Mouse (Mus musculus) regulatory T cell (primary cell): ENCODE data around the gene Cfap73.

Source experiments
- in situ Hi-C: fragments of 300-600 bp; cut with MboI, MseI; formaldehyde crosslinking; loops from one replicate; pipeline ENCODE4 v1.15.1; 2025; ENCODE audit warnings: high pct_unique_total_duplicates

The Cfap73 gene

DNA sequence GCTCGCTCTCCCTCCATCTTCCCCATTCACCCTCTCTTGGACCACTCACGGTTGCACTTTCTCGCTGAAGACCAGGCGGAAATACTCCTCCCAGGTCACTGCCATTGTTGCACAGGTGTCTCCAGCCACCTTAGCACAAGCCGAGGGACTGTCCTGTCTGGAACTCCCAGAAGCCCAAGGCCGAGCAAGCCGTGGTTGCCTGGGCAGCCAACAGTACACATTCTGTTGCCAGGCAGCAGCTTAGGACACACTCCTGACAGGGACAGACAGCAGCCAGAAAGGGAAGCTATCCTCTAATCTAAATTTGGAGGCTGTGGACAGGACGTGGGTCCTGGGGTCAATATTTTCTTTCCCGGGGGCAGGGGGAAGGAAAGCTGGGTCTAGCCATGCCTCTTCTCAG is at the start of gene Cfap73:
TSS of gene Cfap73 (minus strand) at position 105 of the 400 bp plus-strand sequence.
- in situ Hi-C loops = no loop called here

DNA sequence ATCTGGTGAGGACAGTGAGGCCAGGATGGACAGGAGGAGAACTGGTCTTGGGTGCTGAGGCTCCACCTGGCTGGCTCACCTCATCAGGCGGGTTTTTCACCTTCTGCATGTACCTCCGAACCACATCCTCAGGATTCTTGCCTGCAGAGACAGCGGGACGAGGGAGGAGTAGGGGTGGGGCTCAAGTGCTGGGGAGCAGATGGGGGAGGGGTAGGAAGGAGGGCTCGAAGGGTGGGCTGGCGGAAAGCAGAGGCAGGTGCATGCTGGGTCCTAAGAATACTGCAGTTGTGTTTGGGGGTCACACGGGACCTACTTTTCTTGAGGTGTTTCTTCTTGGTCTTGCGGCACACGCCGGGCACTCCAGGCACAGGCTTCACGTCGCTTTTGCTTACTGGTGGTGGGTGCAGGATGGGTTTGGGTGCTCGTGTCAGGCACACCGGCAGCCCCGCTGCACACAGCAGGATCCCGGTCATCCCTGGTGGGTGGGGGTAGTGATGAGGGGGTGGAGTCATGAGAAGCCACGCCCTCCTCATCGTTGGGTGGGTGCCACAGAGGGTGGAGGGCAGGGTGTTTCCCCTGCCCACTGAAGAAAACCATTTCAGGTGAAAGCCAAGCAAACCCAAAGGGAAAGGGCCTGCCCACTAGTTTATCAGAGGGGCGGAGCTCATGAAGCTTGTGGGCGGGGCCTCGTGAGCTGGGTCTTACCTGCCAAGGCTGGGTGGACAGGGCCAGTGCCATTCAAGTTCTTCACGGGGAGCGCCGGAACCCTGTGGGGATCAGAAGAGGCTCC is 49.1 kb upstream of the Cfap73 start:
- in situ Hi-C loops = no loop called here

GRCm38 (mm10) chr5:120680918-120681317 is 46.9 kb upstream of the Cfap73 start:
- in situ Hi-C loops = no loop called here

DNA sequence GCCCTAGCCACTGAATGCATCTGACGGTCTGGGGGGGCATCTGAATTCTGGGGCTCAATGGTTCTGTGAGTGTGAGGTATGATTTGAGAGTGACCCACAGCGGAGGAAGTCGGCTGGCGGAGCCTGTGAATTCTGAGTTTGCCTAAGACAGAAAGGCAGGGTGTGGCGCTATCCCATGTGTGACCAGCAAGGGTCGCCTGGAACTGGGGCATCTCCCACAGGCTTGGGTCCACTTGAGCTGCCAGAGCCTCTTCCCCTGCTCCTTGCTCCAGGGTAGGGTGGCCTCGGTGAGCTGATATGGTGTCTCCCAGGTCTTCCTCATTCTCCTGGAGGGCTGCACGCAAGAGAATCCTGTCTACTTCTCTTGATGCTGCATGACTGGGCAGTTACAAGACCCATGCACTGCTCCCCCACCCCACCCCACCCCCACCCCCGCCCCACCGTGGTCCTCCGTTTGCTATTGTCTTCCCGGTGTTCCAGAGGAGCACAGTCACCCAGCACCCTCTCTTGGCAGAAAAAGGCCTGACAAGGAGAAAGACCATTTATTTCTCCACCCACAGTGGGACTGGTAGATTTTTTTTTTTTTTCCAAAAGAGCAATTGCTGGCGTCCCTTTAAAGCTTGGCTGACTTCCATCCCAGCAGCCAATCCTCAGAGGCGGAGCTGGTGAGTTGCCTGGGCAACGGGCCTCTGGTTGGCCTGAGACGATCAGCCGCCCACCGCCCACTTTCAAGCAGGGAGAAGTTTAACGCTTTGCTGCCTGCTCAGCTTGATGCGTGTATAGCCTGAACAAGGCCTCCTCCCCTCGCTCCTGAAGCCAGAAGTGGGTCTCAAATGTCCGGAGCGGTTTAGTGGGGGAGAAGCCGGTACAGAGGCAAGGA is 45.9 kb upstream of the Cfap73 start:
- in situ Hi-C loops = no loop called here

GRCm38 (mm10) chr5:120677516-120677915 is 43.5 kb upstream of the Cfap73 start:
- in situ Hi-C loops = no loop called here

- in situ Hi-C loops = no loop called here
Measured at GRCm38 (mm10) chr5:120674229-120675145, 40.5 kb upstream of the Cfap73 start.

DNA sequence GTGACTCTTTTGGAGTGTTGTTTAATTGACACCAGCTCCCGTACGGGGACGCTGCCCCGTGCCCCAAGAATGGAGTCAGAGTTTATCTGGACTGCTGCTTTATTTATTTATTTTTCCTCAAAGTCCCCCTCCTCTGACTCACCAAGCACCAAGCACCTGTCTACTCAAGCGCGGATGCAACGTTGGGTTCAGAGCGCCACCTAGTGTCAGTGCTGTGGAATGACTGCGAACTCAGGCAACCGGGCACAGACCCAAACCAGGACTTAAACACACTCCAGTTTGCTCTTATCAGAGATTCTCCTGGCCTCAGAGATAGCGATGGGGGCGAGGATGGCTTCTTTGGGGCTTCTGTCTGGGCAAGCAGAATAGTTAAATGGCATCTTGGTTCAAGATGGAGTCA is 39.6 kb upstream of the Cfap73 start:
- in situ Hi-C loops = no loop called here

DNA sequence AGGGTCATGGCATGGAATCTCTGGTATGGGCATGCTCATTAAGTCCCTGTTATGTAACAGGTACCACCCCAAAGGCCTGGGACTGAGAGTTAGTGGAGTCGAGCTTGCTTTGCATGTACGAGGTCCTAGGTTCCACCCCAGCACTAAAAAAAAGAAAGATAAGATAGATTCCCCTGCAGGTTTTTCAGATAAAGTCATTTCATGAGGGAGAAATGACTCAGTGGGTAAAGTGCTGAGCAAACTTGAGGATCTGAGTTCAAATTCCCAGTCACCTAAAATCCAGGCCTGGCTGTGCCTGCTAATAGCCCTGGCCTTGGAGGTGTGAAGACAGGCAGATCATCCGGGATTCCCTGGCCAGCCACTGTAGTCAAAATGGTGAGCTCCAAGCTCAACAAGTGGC is 37.8 kb upstream of the Cfap73 start:
- in situ Hi-C loops = no loop called here

DNA sequence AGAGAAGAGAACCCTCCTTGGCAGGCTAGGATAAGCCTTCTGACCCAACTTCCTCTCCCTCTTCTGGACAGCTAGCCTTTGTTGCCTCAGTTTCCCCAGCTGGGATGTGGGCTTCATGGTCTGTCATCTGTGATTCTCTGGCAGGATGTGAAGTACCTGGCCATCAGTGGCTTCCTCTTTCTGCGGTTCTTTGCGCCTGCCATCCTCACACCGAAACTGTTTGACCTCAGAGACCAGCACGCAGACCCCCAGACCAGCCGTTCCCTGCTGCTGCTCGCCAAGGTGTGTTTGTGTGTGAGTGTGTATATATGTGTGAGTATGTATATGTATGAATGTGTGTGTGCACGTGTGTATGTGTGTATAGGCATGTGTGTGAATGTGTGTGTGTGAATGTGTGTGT is 36.1 kb upstream of the Cfap73 start:
- in situ Hi-C loops = no loop called here

- in situ Hi-C loops = no loop called here
Measured at GRCm38 (mm10) chr5:120668761-120669160, 34.7 kb upstream of the Cfap73 start.

DNA sequence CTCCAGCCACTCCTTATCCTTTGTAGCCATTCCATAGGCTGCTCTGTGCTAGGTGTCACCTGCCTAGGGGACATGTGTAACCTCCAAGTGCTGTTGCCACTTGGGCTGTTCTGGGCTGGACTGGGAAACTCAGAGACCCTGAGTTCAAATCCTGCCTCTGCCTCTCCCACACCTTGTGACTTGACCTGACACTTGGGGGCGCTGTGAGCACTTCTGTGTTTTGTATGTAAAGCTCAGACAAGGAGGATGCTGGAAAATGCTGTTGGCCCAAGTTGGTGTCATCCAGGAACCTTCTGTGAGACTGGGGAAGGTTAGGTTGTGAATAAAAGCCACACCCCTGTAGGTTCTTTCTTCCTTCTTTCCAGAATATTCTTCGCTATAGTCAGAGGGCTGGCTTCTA is 30.9 kb upstream of the Cfap73 start:
- in situ Hi-C loops = loop anchor here (5.0 kb wide), 1 partner anchor 43 kb away; no protein-coding TSS in a partner anchor

DNA sequence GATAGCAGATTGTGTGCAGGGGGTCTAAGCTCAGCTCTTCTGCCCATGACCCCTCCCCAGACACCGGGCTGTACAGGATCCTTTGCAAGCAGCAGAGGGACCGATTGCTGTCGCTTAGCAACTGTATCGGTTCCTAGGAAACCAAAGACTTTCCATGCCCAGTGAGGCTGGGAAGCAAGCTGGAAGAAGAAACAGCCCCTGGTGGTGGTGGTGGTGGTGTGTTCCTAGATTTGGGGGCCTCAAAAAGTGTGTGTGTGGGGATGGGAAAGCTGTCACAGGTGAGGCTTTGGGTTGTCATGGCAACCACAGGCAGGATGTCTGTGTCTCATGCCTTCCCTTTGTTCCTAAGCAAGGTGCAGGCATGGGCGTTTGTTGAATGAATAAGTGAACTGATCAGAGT is 26.8 kb upstream of the Cfap73 start:
- in situ Hi-C loops = loop anchor here (5.0 kb wide), 1 partner anchor 39 kb away; no protein-coding TSS in a partner anchor

GRCm38 (mm10) chr5:120656281-120656751 is 22.3 kb upstream of the Cfap73 start:
- in situ Hi-C loops = no loop called here

- in situ Hi-C loops = no loop called here
Measured at GRCm38 (mm10) chr5:120653873-120654272, 19.8 kb upstream of the Cfap73 start.

DNA sequence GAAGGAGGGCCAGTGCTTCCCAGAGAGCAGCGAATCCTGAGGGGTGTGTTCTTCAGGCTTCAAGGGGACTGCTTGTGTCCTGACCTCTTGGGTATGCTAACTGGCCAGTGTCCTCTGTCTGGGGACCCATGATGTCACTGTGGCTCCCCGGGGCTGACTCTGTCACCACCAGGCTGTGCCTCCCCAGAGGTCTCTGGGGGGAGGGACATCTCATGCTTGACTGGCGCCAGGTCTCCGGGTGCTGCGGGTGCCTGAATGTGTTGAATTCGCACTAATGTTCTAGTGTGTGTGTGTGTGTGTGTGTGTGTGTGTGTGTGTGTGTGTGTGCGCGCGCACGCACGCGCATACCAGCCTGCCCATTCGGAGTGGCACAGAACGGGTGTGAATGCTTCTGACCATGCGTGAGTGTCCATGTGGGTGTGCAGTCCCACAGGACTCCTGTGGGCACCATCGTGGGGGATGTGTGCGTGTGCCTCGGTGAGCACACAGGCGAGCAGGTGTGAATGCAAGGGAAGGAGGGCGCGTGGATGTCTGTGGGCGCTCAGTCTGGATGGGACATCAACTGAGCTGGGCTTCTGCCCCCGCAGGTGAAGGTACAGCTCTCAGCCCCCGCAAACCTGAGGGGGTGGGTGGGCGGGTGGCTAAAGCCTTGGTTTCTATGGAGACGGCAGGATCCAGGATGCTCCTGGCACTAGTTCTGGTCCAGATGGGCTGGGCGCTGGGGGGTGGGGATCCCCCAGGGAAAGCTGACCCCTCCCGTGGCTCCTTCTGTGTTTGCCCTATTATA is 19.1 kb upstream of the Cfap73 start:
- in situ Hi-C loops = no loop called here

GRCm38 (mm10) chr5:120651230-120651629 is 17.2 kb upstream of the Cfap73 start:
- in situ Hi-C loops = no loop called here

- in situ Hi-C loops = no loop called here
Measured at GRCm38 (mm10) chr5:120649938-120650337, 15.9 kb upstream of the Cfap73 start.

DNA sequence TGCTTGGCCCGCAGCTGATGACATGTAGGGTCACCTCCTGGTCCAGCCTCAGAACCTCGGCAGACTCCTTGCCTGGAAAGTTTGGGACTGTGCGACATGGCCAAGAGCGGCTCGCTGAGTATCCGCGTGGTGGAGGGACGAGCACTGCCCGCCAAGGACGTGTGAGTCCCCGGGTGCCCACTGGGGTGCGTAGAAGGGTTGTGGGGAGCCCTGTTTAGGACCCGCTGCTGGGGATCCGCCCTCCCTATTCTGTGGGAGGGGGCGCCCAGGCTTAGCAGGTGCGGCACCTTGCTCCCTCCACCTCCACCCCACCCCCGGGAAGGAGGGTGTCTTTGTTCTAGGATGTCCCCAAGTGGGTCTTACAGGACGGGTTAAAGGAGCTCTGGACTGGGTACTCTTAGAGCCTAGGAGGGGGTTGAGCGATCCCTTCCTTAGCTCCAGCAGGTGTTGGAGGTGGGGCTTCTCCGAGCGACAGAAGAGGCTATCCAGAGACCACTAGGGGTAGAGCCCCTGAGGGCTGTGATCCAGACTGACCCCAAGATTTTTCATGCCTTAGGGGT is 15.4 kb upstream of the Cfap73 start:
- in situ Hi-C loops = no loop called here

GRCm38 (mm10) chr5:120648569-120649373 is 14.7 kb upstream of the Cfap73 start, which contains the start of gene Rasal1:
TSS of gene Rasal1 (plus strand) at chr5:120648812.
- in situ Hi-C loops = no loop called here
